Mouse (Mus musculus) liver, embryonic 14.5 days (tissue): ENCODE measurements around the gene Cuedc2.

Experiments
- CTCF ChIP-seq: IDR thresholded peaks from 2 replicates; pipeline ENCODE4 v1.5.1; 2016; ENCODE audit warnings: antibody characterized with exemption, low read depth, control low read depth
- EP300 ChIP-seq: IDR thresholded peaks from 2 replicates; pipeline ENCODE4 v1.6.1; 2016; ENCODE audit warnings: antibody characterized with exemption, low read depth

DNA sequence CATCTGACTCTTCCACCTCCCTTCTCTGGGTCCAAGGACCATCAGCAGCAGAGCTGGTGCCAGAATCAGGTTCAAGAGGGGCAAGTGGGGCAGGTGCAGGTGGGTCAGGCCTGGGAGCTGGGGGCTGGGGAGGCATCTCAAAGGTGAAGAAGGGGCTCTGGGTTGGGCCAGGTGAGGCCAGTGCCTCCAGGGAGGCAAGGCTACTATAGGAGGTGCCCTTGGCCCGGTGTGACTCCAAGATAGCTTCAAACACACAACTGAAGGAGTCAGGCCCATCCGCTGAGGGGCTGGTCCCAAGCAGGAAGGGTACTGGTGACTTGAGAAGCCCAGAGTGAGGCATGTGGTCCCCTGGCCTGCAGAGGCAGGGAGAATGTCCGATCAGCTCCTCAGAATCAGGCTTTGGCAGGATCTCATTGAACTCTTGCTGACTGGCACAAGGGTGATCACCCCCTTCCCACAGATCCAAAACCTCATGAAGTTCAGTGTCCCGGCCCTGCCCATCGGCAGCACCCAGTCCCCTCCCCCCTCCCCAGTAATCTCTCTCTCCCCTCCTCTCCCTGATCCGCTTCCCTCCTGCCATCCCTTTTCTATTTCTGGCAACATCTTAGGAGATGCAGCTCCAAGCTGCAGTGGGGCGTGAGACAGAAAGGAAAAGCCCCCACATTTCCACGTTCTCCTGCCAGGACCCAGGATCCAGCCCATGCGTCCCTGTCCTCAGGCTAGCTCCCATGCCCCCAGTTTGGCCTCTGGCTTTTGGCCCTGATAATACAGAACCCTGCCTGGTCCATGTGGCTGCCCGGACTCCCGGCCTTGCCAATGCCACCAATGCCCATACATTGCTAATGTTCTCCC is 16.1 kb downstream of the Cuedc2 start:
- TF ChIP-seq CTCF, result no peak
- no peak for TF ChIP-seq EP300
